Mouse (Mus musculus) erythroid progenitor cell, adult 5-6 weeks (primary cell): ENCODE results near the gene E130309D02Rik. TPM values are rescaled to one million over a fixed set of nuclear protein-coding genes. Genes with fewer than 3 reads are reported as not detected.

Experiments
- ATAC-seq: replicated peaks from 2 replicates; pipeline ENCODE4 v1.8.0; 2016; ENCODE audit warnings: moderate number of reproducible peaks, mild to moderate bottlenecking, moderate TSS enrichment, inconsistent platforms; ENCODE audit not compliant: poor library complexity, low FRiP score, severe bottlenecking
- total RNA-seq, 2 experiments: library from RNA; stranded (forward) in 1 of 2; stranded (reverse) in 1 of 2; fragments of 150-400 nt in 1 of 2; fragments of 186-747, 209-891 nt in 1 of 2; gene quantifications; 2 replicates each; pipeline versions ENCODE4 v1.2.3 to v1.2.4; 2015 to 2017; ENCODE audit warnings: low replicate concordance in 2 of 2

The E130309D02Rik gene
- total RNA-seq (2015; ENCODE audit: low replicate concordance) = 14.7 and 20.9 TPM in 2 replicates
- total RNA-seq (2017; ENCODE audit: low replicate concordance) = 7.8 and 8.2 TPM in 2 replicates

- peak; percentile 68 for ATAC-seq
Measured at GRCm38 (mm10) chr5:143314730-143315513, at the start of gene E130309D02Rik. TSS of gene E130309D02Rik (minus strand) at chr5:143315360.

GRCm38 (mm10) chr5:143363678-143364615, 48.8 kb upstream of the E130309D02Rik start:
- ATAC-seq = no peak

GRCm38 (mm10) chr5:143361428-143361827, 46.3 kb upstream of the E130309D02Rik start:
- ATAC-seq = no peak

DNA sequence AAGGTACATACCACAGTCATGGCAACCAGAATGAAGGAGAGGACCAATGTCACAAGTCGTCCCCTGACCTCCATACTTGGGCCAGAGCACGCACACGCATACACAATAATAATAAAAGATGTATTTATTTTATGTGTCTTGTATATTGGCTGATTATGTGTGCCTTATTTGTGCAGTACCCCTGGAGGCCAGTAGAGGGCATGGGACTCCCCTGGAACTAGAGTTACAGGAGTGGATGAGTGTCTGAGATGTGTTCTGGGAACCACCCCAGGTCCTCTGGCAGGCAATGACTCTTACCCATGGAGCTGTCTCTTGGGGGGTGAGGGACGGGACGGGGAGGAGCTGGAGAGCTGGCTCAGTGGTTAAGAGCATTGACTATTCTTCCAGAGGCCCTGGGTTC, 44.8 kb upstream of the E130309D02Rik start:
- peak; percentile 50; the same call in 1 of the 2 replicates for ATAC-seq

DNA sequence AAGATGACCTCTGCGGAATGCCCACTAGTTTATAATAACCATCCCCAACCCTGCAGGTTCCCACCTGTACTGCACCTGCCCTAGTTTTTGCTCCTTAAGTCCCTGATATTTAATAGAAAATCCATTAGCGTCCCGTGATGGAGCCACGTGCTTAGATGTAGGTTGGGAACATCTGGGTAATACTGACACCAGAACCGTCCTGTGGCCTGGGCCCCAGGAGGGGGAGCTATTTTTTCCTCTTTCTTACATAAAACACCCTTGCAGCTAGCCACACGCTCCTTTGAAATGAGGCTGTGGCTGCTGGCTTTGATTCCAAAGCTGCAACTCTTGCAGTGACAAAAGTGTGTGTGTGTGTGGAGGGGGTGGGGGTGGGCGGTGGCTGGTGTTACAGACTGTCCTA, 44.1 kb upstream of the E130309D02Rik start:
- ATAC-seq = no peak

- no peak for ATAC-seq
Measured at GRCm38 (mm10) chr5:143357564-143357963, 42.4 kb upstream of the E130309D02Rik start.

GRCm38 (mm10) chr5:143356686-143357388, 41.7 kb upstream of the E130309D02Rik start, which contains the start of gene Grid2ip:
TSS of gene Grid2ip (plus strand) at chr5:143357338.
- no peak for ATAC-seq

- no peak for ATAC-seq
Measured at GRCm38 (mm10) chr5:143356017-143356416, 40.9 kb upstream of the E130309D02Rik start.

DNA sequence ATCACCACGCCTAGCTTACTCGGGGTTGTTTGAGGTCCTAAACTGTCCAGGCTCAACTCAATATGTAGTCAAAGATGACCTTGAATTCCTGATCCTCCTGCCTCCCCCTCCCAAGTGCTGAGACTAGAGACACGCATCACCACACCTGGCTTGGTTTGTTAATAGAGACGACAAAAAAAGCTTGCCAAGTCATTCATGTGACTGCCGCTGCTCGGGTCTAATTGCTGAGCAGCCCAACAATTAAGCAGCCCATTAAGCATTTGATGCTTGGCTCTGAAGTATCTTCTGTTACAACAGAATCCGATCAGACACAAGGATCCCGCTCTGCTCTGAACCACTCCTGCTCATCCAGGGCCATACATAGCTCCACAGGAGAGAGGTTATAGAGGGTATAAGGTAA, 31.2 kb upstream of the E130309D02Rik start:
- ATAC-seq = no peak

DNA sequence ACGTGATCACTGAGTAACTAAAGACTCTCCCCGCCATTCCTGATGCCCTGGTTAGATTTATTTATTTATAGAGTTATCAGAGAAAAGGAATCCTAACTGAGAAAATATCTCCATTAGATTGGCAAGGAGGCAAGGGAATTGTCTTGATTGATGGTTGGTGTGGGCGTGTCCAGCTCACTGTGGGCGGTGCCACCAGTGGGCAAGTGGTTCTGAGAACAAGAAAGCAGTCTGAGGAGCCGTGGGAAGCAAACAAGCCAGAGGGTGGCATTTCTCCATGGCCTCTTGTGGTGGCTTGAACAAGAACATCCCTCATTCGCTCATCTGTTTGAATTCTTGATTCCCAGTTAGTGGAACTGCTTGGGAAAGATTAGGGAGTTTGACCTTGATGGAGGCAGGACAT, 24.4 kb upstream of the E130309D02Rik start:
- ATAC-seq = no peak

DNA sequence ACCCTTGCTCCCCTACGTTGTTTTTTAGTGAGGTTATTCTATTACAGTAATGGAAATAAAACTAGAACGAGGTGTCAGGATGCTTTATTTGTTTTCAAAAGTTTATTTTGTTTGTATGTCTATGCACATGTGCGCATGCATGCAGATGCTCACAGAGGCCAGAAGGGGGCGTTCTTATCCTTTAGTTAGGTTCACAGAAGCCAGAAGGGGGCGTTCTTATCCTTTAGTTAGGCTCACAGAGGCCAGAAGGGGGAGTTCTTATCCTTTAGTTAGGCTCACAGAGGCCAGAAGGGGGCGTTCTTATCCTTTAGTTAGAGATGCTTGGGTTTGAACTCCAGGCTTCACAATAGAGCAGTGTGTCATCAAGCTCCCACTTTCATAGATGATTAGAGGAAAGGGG, 21.4 kb upstream of the E130309D02Rik start:
- ATAC-seq = no peak

- ATAC-seq = no peak
Measured at GRCm38 (mm10) chr5:143335089-143335460, 19.9 kb upstream of the E130309D02Rik start.

DNA sequence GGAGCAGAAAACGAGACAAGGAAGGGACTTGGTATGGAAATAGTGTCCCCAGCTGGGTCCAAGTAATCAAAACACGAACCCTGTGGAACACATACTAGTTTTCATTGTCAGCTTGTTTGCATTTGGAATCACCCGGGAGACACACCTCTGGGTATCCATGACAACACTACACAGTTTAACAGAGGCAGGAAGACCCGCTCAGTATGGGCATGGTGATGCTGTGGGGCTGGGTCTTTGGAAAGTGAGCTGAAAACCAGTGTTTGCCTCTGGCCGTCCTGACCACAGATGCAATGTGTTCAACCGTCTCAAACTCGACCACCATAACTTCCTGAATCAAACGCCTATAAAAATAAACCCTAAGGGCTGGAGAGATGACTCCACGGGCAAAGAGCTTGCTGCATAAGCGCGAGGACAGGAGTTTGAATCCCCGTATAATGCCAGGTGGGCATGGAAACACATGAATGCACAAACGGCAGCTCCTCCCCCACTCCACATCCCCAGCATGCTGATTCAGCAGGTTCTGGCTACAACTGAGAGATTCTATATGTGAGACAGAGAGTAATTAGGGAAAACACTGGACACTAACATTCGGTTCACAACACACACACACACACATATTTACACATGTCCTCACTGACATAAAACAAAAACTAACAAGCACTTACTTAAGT, 19.4 kb upstream of the E130309D02Rik start:
- ATAC-seq = no peak

DNA sequence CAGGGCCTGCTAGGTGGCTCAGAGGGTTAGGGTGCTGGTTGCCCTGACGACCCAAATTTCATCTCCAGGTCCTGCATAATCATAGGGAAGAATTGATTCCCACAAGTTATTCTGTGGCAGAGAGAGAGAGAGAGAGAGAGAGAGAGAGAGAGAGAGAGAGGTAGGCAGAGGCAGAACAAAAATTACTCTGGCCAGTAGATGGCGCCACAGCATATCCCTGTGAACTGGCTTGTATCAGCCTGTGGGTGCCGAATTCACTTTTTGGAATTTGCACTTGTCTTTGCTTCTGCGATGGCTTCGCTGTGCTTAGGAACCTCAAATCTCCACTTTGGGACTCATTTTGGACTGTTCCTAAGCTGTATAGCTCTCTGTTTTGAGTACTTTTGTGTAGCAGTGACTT, 18.7 kb upstream of the E130309D02Rik start:
- ATAC-seq = no peak

GRCm38 (mm10) chr5:143328690-143329495, 13.7 kb upstream of the E130309D02Rik start, which contains the start of gene Zdhhc4:
TSS of gene Zdhhc4 (minus strand) at chr5:143329256.
- ATAC-seq = peak; percentile 85

- ATAC-seq = no peak
Measured at GRCm38 (mm10) chr5:143317288-143317610, 2.1 kb upstream of the E130309D02Rik start.

DNA sequence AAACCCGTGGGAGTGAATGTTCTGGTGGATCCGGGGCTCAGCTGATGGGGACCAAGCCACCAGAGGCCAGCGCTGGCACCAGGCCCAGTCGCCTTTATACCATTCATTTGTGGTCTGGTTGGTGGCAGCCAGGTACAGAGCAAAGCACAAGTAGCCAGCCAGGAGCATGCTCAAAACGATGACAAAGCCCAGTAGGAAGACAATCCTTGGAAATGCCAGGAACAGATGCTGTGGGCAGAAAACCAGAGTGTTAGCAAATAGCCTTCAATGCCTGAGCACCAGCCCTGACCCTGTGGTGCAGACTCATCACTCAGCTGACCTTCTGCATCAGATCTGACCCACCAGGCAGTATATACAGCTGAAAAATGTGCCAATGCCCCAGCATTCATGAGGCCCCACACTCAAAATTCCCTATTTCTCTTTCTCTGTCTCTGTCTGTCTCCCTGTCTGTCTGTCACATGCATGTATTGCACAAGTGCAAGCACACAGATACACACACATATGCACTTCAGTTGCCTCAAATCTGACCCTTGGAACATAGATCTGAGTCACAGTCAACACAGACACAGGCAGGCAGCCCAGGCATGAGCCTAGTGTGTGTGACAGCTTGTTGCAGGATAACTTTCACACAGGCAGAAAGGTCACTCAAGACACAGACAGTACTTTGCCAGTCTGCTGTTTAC, 1.6 kb upstream of the E130309D02Rik start:
- no peak for ATAC-seq

DNA sequence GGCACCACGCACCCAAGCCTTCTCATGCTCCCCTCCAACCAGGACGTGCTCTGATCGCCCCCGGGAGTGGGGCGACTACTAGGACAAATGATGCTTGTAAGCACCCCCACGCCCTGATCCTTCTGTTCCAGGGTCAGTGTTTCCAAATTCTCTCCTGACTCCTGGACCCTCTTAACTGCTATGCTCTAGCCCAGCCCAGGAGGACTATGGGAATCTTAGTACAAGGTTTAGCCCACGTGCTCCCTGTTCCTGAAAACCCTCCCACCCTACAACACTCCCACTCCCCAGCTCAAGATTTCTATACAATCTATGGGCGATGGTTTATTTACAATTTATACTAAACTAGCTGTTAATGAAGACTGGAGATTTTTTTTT, 341 bp upstream of the E130309D02Rik start:
- 0 out of 2 replicates have a peak, but pooled peaks have one; percentile 3 for ATAC-seq
